Mouse (Mus musculus): ENCODE measurements around the gene Ebf1. TPM values are rescaled to one million over a fixed set of nuclear protein-coding genes. Genes with fewer than 3 reads are reported as not detected.

The Ebf1 gene
- total RNA-seq, 1 experiment from 2014 or later: 7.4 TPM

DNA sequence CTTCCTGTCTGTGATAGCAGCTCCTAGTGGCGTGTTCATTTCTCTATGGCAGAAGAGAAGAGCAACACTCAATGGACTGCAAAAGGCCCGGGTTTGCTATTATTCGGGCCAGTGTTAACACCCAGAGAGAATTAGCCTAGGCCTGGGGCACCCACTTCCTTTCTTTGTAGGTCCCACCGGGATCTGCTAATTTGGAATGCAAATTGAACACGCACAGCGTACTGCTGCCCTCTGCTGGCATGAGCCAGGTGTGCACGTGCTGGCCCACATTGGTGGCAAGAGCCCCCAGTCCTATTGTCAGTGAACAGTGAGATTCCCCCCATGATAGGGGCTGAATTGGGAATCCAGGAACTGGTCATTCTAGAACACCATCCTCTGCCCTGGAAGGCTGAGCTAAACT, 391.0 kb downstream of the Ebf1 start:
- 0 out of 2 replicates have a peak, but pooled peaks have one; percentile 47 for ATAC-seq (replicated peaks; ENCODE audit: insufficient number of reproducible peaks, low FRiP score, low TSS enrichment, poor library complexity, severe bottlenecking)

DNA sequence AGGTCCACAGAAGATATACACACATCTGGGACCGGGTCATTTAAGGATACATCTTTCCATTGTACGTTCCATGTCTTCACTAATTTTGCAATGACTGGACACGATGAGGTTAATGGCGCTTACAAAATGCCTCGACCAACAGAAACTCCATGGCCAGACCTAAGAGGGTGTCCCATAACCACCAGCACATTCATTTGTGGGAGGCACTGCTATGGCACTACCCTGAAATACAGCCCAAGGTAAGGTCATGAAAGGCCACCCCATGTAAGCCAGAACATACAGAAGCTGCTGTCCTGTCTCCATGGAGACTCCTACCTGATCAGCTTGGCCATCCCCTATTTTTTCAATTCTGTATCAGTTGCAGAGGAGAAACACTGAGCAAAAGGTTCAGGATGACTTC, 391.6 kb downstream of the Ebf1 start:
- no peak for ATAC-seq (replicated peaks; ENCODE audit: insufficient number of reproducible peaks, low FRiP score, low TSS enrichment, poor library complexity, severe bottlenecking)

DNA sequence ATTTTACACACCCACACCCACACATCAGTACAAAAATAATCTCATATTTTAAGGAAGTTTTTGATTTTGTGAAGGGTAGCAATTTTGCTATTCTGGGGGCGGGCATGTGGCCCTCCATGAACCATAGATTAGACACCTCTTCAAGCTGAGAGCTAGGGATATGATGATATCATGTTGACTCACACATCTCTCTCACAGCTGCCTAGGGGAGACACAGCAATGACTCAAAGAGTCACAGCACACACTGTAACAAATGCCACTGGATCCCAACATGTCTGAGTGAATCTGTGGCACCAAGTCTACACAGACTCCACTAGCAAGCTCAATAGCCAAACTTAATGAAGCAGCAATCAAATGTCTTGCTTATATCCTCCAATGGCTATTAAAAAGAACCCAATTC, 395.0 kb downstream of the Ebf1 start:
- no peak for ATAC-seq (replicated peaks; ENCODE audit: insufficient number of reproducible peaks, low FRiP score, low TSS enrichment, poor library complexity, severe bottlenecking)

DNA sequence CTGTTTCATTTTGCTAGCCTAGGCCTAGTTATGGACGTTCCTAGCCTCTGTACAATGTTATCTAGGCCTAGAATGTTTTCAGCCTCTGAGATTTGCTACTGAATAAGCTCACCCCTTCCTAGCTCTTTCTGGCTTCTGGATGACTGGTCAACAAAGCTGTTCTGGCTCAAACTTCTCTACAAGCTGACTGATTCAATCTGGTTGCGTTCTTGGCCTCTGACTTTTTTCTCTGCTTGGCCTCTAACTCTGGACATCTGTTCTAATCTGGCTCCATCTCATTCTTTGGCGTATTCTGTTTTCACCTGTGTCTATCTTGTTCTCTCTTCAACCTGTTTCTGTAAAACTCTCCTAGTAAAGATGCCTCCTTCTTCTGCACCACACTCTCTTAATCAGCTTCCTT, 400.4 kb downstream of the Ebf1 start:
- ATAC-seq (replicated peaks; ENCODE audit: insufficient number of reproducible peaks, low FRiP score, low TSS enrichment, poor library complexity, severe bottlenecking): no peak

DNA sequence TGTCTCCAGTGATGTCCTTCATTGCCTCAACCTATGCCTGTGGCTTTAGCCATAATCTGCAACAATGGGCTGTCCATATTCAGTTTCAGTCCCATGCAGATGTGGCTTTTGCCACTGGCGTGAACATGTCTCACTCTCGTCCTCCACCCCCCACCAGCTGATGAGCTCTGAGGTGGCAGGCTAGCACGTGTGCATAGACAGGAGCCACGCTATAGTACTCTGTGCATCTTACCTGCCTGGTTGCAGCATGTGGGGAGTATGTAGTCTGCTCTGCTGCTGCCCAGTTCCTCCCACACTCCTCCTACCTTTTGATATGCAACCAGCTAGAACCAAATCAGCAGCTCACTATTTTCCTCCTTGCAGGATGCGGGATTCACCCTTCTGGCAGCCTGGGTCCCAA, 408.9 kb downstream of the Ebf1 start:
- ATAC-seq (replicated peaks; ENCODE audit: insufficient number of reproducible peaks, low FRiP score, low TSS enrichment, poor library complexity, severe bottlenecking): 0 out of 2 replicates have a peak, but pooled peaks have one; percentile 17

GRCm38 (mm10) chr11:45026674-45027073, 409.6 kb downstream of the Ebf1 start:
- ATAC-seq (replicated peaks; ENCODE audit: insufficient number of reproducible peaks, low FRiP score, low TSS enrichment, poor library complexity, severe bottlenecking): no peak

- ATAC-seq (replicated peaks; ENCODE audit: insufficient number of reproducible peaks, low FRiP score, low TSS enrichment, poor library complexity, severe bottlenecking): no peak
These were observed 410.0 kb downstream of the Ebf1 start for GRCm38 (mm10) chr11:45027076-45027475.

GRCm38 (mm10) chr11:45055744-45056610, 438.9 kb downstream of the Ebf1 start:
- ATAC-seq (replicated peaks; ENCODE audit: insufficient number of reproducible peaks, low FRiP score, low TSS enrichment, poor library complexity, severe bottlenecking): no peak

Other genes starting within 250 kb of the Ebf1 start
- not detected in 3 replicates for gene Il12b, start 217.3 kb upstream of the Ebf1 start, total RNA-seq (2017)
- 50.1 to 70.9 TPM (median 70.8 TPM) in 3 replicates for gene Ublcp1, start 146.8 kb upstream of the Ebf1 start, total RNA-seq (2017)
- gene Rnf145, start 98.4 kb upstream of the Ebf1 start, total RNA-seq (2017): 56.7 to 93.5 TPM (median 62.8 TPM) in 3 replicates

Measured in monocyte, adult 5-6 weeks (primary cell).